Mouse (Mus musculus) mature B cell (primary cell): Measurements from ENCODE around the gene Grk4.
"Not testable (repeated sequence)": the region's sequence is repeated elsewhere in the genome, so short reads cannot be mapped to it uniquely, and the experiment has no call there.

Experiments used
- in situ Hi-C: fragments of 300-500 bp; cut with MboI; formaldehyde crosslinking; loops from 2 replicates; pipeline ENCODE4 v1.14.3; 2019

Grk4 gene

DNA sequence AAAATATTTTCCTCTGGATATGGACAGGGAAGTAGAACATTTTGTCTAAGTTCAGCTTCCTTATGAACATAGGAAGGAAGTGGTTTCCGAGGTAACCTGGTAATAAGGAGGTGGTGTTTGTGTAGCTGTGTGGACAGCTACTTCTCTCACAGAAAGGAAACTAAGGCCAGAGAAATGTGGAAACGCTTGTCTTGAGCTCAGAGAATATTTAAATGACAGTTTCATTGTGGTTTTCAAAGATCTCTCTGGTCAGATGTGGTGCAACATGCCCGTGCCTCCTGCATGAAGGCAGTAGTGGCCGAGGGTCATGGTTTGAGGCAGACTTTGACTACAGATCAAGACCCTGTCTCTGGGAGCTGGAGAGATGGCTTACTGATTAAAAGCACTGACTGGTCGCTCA is 35.3 kb downstream of the Grk4 start:
- in situ Hi-C loops: no loop called here

DNA sequence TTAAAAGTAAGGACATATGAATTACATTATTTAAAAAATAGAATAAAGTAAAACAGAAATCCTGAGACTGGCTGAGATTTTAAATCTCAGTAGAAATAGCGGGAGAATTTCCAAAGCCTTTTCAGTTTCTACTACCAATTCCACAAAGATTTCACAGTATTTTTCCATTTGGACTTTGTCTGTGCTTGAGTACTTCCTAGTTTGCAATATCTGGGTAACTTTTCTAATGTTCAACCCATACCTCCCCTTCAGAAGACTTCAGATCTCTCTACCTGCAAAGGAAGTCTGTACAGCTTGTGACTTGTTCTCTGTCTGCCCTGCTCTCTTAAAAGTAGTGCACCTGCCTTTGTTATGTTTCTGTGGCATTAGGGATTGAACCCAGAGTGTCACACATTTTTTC is 48.3 kb downstream of the Grk4 start:
- in situ Hi-C loops: no loop called here

DNA sequence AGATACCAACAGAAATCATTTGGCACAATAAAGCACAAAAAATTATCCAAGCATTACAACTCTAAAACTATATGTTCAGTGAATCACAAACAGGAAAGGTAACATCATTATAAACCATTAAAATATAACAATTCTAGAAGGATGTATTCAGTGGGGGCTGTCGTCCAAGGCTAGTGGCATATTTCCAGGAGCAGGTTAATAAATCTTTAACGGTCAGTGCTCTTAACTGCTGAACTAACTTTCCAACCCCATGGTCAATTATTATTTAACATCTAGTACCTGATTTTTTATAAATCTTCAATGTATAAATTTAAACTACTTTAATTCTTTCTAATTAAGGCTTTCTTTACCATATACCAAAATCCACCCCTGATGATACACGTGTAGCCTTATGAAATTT is 54.2 kb downstream of the Grk4 start:
- in situ Hi-C loops: not testable (repeated sequence)

DNA sequence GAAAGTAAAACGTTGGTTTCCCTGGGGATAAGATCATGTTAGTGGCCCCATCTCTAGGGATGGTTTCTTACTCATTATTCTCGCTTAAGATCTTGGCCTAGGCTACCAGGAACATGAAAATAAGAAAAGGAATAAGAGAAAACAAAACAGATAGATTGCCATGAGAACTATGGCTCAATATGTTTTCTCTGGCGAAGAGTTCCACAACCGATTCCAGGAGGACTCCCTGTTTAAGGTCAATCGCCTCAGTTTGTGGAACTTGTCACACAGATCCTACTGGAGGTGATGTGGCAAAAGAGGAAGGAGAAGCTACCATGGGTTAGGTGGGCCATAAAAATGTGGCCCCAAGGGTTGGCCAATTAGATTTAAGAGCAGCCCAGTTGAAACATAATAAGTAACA is 54.6 kb downstream of the Grk4 start:
- in situ Hi-C loops: no loop called here

DNA sequence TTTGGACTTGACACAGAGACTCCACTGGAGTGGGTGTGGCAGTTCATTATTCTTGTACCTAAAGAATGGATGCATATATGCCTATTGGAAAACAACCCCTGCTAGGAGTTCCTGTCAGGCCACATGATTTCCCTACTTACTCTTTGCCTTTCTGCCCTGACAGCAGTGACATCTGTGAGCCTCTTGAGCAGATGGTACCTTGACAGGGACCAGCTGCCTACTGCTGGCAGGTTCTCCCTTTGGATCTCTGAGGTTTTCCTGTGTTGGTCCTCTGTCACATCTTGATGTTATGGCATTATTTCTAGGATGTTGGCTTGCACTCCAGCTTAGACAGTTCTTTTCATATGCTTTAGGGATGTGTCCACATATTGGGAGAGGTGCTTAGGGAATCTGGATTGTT is 69.0 kb downstream of the Grk4 start:
- in situ Hi-C loops: no loop called here

DNA sequence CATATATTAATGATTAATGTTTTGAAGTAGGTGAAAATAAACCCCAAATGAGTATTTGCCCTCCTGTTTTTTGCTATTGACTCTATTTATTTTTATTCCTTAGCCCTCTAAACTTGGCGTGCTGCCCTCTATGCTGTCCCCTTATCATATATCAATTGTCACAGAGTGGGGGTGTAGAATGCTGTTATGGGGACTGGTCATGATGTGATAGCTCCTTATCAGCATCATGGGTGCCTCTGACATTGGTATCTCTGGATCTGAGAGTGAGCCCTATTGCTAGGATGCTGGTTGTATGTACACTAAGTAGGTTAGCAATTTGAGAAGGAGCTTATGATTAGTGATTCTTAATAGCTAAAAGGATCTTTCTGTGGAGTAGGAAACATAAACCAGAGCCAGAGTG is 70.1 kb downstream of the Grk4 start:
- in situ Hi-C loops: no loop called here

DNA sequence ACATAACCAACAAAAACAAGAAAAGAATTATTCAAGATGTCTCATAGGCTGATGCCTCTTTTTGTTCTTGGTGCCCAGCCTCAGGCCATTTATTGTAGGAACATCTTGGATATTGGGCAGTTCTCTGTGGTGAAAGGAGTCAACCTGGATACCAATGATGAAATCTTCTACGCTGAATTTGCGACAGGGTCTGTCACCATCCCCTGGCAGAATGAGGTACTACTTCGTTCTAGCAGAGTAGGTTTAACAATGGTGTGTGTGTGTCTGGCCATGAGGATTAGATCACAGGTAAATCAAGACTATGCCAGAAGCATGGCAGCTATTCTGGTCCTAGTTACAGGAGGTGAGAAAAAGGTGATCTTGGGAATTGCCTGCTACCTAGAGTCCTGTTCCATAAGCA is 91.3 kb downstream of the Grk4 start:
- in situ Hi-C loops: no loop called here

DNA sequence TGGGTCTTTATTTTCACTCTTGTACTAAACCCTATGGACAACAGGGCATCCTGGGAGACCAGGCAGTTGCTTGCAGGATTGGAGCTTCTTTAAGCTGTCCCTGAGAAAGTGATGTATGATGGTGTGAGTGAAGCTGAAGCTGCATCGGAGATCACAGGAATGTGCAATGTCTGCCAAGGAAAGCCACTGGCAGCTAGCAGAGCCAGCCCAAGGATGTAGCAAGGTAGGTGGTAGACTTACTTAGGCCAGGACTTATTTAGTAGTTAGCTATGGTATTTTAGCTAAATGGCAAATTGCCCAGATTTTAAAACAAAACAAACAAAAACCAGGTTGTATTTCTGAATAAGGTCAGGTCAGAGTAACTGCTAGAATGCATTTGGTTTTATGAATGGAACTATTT is 98.6 kb downstream of the Grk4 start:
- in situ Hi-C loops: no loop called here

DNA sequence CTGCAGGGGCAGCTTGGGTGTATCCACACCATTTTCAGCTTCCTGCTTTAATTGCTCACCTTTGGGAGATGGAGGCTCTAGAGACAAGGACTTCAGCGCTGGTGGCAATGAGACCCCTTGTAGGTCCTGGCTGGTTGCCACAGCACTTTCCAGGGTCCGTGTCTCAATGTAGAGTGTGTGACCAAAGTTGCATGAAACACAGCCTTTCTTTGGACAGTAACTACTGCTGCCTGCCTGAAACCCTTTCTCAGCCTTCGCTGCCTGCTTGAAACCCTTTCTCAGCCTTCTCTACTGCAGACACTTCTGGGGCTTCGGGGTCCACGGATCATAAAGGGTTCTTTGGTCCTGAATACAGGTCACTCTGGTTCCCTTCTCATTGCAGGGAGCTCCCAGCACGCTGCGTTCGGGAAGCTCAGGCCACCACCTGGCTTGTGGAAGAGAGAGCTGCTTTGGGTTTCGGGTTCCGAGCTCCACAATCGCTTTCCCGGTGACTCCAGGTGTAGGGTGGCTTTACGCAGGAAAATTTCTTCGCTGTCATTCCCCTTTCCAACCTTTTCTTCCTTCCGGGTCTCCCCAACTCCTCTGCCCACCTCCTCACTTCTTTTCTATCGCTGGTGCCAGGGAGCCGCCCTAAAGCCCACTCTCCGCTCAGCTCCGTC is 100.8 kb downstream of the Grk4 start:
- in situ Hi-C loops: no loop called here

DNA sequence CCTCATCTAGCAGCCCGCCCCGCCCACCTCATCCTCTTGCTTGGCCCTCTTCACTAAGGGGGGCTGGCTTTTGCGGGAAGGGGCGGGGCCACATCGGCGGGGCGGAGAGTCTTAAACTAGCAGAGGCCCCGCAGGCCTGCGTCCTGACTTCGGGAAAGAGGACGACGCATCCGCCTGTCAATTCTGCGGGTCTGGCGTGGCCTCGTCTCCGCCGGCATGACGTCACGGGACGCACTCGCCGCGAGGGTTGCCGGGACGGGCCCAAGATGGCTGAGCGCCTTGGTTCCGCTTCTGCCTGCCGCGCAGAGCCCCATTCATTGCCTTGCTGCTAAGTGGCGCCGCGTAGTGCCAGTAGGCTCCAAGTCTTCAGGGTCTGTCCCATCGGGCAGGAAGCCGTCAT is 101.3 kb downstream of the Grk4 start, which contains the start of gene Htt:
Gene Htt (plus strand): TSS at position 232 of the 400 bp plus-strand sequence.
- in situ Hi-C loops: no loop called here

DNA sequence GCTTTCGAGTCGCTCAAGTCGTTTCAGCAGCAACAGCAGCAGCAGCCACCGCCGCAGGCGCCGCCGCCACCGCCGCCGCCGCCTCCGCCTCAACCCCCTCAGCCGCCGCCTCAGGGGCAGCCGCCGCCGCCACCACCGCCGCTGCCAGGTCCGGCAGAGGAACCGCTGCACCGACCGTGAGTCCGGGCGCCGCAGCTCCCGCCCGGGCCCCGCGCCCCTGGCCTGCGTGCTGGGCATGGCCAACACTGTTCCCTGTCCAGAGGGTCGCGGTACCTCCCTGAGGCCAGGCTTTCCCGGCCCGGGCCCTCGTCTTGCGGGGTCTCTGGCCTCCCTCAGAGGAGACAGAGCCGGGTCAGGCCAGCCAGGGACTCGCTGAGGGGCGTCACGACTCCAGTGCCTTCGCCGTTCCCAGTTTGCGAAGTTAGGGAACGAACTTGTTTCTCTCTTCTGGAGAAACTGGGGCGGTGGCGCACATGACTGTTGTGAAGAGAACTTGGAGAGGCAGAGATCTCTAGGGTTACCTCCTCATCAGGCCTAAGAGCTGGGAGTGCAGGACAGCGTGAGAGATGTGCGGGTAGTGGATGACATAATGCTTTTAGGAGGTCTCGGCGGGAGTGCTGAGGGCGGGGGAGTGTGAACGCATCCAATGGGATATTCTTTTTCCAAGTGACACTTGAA is 101.9 kb downstream of the Grk4 start:
- in situ Hi-C loops: no loop called here

DNA sequence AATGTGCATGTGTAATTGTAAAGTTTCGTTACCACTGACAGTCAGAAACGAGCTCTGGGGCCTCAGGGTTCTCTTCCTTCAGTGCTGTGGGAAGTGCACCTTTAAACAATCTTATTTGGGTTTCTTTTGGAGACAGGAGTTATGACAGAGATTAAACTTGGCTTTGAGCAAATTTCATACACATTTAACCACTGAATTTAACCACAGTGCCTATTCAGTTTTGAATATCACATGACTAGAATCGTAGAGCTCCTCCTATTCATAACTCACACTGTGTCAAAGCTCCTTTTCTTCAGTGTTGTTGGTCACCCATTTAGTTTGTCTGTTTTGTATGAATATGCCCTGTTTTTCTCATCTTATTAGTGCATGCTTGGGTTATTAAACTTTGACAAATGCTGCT is 111.6 kb downstream of the Grk4 start:
- in situ Hi-C loops: no loop called here

DNA sequence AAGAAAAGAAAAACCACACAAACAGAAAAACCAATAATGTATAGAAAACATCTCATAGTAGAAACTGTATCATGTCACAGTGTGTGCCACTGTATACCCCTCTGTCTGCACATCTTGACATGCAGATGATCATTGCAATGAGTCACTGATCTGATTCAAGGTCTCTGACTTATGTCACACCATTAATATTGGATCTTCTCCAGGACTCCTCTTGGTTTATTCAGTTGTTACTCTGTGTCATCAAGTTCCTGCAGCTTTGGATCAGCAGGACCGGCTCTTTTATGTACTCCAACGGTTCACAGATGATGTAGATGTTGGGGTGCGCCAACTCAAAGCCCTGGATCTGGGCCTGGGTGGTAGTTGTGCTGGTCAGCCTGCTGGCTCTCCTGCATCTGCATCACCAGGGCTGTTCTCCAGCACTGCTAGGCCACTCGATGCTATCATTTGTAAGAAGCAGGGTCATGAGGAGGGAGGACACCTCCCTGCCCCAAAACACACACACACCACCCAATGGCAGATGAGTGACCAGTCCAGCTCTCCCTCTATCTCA is 112.6 kb downstream of the Grk4 start:
- in situ Hi-C loops: no loop called here

DNA sequence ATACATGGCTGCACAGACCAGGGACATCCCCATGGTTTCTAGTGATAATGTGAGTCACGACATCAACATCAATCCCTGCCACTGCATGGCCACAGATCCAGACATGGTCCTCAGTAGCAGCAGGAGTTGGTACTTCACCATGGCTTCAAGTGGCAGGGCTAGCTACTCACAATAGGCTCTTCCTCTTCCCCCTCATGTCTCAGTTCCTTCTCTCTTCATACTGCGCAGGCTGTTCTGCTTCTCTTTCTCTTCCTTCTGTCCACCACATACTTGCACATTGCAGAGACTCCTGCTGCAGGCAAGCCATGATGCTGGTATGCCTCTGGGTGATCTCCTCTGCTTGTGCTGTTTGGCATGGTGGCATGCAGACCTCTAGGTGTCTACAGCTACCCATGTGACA is 113.2 kb downstream of the Grk4 start:
- in situ Hi-C loops: no loop called here

DNA sequence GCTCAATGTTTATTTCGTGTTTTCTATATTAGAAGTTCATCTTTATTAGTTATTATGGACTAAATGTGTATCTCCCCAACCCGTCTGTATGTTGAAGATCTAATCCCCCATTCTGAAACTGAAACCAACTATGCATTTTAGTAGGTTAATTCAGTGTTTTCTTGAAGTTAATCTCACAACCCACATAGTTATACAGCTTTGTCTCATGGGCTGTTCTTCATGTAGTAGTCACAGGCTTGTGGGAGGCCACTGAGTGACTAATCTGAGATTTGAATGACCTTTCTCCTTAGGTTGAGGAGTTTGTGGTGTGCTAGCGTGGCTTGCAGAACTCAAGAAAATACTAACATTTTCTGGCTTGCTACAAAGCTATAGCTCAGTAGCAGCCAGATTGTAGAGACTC is 124.8 kb downstream of the Grk4 start:
- in situ Hi-C loops: no loop called here

DNA sequence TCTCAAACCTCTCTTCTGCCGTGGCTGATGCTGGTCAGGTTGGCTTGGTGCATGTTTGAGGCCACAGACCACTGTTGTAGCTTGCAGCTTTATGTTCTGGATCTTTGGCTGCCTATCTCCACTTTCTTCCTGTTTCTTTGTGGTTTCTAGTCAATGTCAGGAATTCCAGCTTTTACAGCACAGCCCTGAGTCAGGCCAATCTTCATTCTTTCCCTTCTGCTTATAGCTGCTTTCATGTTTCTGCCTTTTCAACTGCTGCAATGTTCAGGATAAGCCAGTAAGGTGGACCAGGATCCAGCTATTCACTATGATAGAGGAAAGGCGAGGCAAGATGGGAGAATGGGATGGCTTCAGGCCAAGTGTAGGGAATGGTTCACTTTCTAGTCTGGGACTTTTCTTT is 131.0 kb downstream of the Grk4 start:
- in situ Hi-C loops: no loop called here

DNA sequence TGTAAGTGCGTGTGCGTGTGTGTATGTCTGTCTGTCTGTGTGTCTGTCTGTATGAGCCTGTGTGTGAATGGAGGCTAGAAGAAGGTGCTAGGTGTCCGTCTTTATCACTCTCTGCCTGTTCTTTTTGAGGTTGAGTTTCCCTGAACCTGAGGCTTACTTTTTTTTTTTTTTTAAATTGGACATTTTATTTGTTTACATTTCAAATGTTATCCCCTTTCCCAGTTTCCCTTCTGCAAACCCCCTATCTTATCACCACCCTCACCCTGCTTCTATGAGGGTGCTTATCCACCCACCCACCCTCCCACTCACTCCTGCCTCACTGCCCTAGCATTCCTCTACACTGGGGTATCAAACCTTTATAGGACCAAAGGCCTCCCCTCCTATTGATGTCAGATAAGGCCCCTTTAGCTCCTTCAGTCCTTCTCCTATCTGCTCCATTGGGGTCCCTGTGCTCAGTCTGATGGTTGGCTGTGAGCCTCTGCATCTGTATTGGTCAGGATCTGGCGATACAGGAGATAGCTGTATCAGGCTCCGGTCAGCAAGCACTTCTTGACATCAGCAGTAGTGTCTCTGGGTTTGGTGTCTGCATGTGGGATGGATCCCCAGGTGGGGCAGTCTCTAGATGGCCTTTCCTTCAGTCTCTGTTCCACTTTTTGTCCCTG is 140.2 kb downstream of the Grk4 start:
- in situ Hi-C loops: no loop called here
